Comparison of ENCODE assay signal across 11 mouse cellular contexts in the genomic region with DNA sequence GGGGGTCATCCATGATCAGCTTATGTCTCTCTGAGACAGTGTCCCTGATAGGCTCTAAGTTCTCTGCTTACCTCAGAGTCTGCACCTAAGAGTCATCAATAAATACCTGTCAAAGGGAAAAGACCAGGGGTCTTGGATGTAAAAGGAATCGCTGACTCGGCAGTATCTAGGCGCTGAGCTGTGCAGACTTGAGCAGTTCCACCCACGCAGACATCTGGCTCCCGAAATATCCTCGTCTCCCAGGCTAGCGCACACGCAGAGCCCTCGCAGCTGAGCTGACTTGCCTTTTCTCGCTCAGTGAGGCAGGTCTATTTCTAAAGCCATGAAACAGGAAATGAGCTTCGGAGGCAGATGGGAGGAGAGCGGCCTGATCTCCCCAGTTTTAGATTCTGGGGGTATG.
A peak's percentile ranks its signal among the peaks of the same experiment; 100 is the strongest.
DNase-seq lines count a peak whose midpoint lies in the region; ATAC-seq and TF ChIP-seq lines count a peak whose summit lies in the region.
"Had no signal": no experiment of that assay in that cellular context is flagged by ENCODE, and none has a peak within 500 bp of the region (broad histone marks: within the 10 kb centered on the region; RNA-seq: fewer than 3 reads in every experiment).

No protein-coding gene starts in this region.

- no peak overlapping the region for H3K4me3 ChIP-seq in forebrain, embryonic 15.5 days
- H3K4me3 ChIP-seq in forebrain, embryonic 13.5 days = no peak overlapping the region
- H3K4me3 ChIP-seq in limb, embryonic 14.5 days (replicated peaks; ENCODE audit: low read length) = no peak overlapping the region
- H3K4me3 ChIP-seq in limb, embryonic 10.5 days = no peak overlapping the region
- H3K4me3 ChIP-seq: neural tube, embryonic 12.5 days had no signal

- no peak for ATAC-seq in forebrain, embryonic 15.5 days (replicated peaks)
- no peak for ATAC-seq in forebrain, embryonic 13.5 days
- ATAC-seq in limb, embryonic 14.5 days (ENCODE audit: low FRiP score, low read depth) = no peak
- no peak for ATAC-seq in cerebellum, adult (ENCODE audit: insufficient number of reproducible peaks, low FRiP score, low TSS enrichment)
- ATAC-seq in granulocyte monocyte progenitor cell, adult 5-6 weeks (replicated peaks; ENCODE audit: poor library complexity, severe bottlenecking) = no peak

- no peak overlapping the region for H3K9ac ChIP-seq in forebrain, embryonic 15.5 days (replicated peaks)
- H3K9ac ChIP-seq in forebrain, embryonic 13.5 days = no peak overlapping the region
- H3K9ac ChIP-seq in limb, embryonic 14.5 days (ENCODE audit: low read depth, low read length, severe bottlenecking) = no peak overlapping the region
- H3K9ac ChIP-seq: neural tube, embryonic 12.5 days had no signal

- H3K36me3 ChIP-seq in forebrain, embryonic 15.5 days = no peaks in the 10 kb centered on the region
- H3K36me3 ChIP-seq in forebrain, embryonic 13.5 days (ENCODE audit: poor library complexity, severe bottlenecking) = no peaks in the 10 kb centered on the region
- H3K36me3 ChIP-seq in limb, embryonic 14.5 days (ENCODE audit: control insufficient read depth, insufficient read depth, low read length) = no peaks in the 10 kb centered on the region
- no peaks in the 10 kb centered on the region for H3K36me3 ChIP-seq in limb, embryonic 10.5 days
- H3K36me3 ChIP-seq: neural tube, embryonic 12.5 days had no signal

- no peaks in the 10 kb centered on the region for H3K27me3 ChIP-seq in forebrain, embryonic 15.5 days
- no peaks in the 10 kb centered on the region for H3K27me3 ChIP-seq in forebrain, embryonic 13.5 days
- H3K27me3 ChIP-seq in limb, embryonic 14.5 days (ENCODE audit: control insufficient read depth, insufficient read depth, low read length) = no peaks in the 10 kb centered on the region
- peaks cover 9% of the 10 kb centered on the region; the same call in 1 of the 2 replicates for H3K27me3 ChIP-seq in limb, embryonic 10.5 days (ENCODE audit: low read depth, poor library complexity, severe bottlenecking)
- H3K27me3 ChIP-seq: neural tube, embryonic 12.5 days had no signal

- peak overlapping the region; percentile 2; the same call in 1 of the 2 replicates for H3K27ac ChIP-seq in forebrain, embryonic 15.5 days (replicated peaks)
- H3K27ac ChIP-seq in forebrain, embryonic 13.5 days = no peak overlapping the region; the same call in 1 of the 2 replicates
- no peak overlapping the region for H3K27ac ChIP-seq in limb, embryonic 14.5 days (replicated peaks; ENCODE audit: low read depth, low read length)
- H3K27ac ChIP-seq in limb, embryonic 10.5 days = no peak overlapping the region
- H3K27ac ChIP-seq: neural tube, embryonic 12.5 days had no signal

- no peaks in the 10 kb centered on the region for H3K4me1 ChIP-seq in forebrain, embryonic 15.5 days
- no peaks in the 10 kb centered on the region; the same call in 1 of the 2 replicates for H3K4me1 ChIP-seq in forebrain, embryonic 13.5 days
- H3K4me1 ChIP-seq in limb, embryonic 14.5 days (ENCODE audit: control insufficient read depth, insufficient read depth, low read length) = no peaks in the 10 kb centered on the region
- H3K4me1 ChIP-seq in limb, embryonic 10.5 days = peaks cover 3% of the 10 kb centered on the region; the same call in 1 of the 2 replicates
- H3K4me1 ChIP-seq: neural tube, embryonic 12.5 days had no signal

- TF ChIP-seq POLR2A in limb, embryonic 14.5 days (IDR thresholded peaks at IDR 0.05; ENCODE audit: borderline replicate concordance, extremely low read depth, insufficient read depth, insufficient read length) = no peak

- DNase-seq in limb, embryonic 14.5 days (ENCODE audit: low spot score) = peak; percentile 27
- no peak for DNase-seq in limb, embryonic 10.5 days (ENCODE audit: low spot score)
- peak; percentile 51 to 71 for DNase-seq in left cerebral cortex, adult 18-20 months (ENCODE audit: low spot score in 2 of 2)
- peak; percentile 67 to 85 for DNase-seq in right cerebral cortex, postnatal 36 days (ENCODE audit: low spot score in 2 of 2)
- DNase-seq: cerebellum, postnatal 36 days had no signal

- no peak overlapping the region for H3K4me2 ChIP-seq in forebrain, embryonic 15.5 days (replicated peaks)
- no peak overlapping the region for H3K4me2 ChIP-seq in forebrain, embryonic 13.5 days
- H3K4me2 ChIP-seq in limb, embryonic 14.5 days (replicated peaks; ENCODE audit: low read depth, low read length, severe bottlenecking) = no peak overlapping the region
- H3K4me2 ChIP-seq: heart, embryonic 11.5 days; neural tube, embryonic 12.5 days had no signal

- WGBS in forebrain, embryonic 15.5 days = 83% methylated on average over 12 of the region's 12 CpGs
- WGBS in forebrain, embryonic 13.5 days = 87% methylated on average over 12 of the region's 12 CpGs
- 62% methylated on average over 12 of the region's 12 CpGs for WGBS in limb, embryonic 14.5 days
- WGBS in limb, embryonic 10.5 days = 84% methylated on average over 12 of the region's 12 CpGs

- no peaks in the 10 kb centered on the region for H3K9me3 ChIP-seq in forebrain, embryonic 15.5 days
- no peaks in the 10 kb centered on the region for H3K9me3 ChIP-seq in forebrain, embryonic 13.5 days (replicated peaks)
- H3K9me3 ChIP-seq in limb, embryonic 14.5 days (ENCODE audit: control insufficient read depth, low read length) = no peaks in the 10 kb centered on the region
- no peaks in the 10 kb centered on the region for H3K9me3 ChIP-seq in limb, embryonic 10.5 days (replicated peaks)
- H3K9me3 ChIP-seq: neural tube, embryonic 12.5 days had no signal
